Mouse (Mus musculus): ENCODE results near the gene Ren1.

The Ren1 gene

DNA sequence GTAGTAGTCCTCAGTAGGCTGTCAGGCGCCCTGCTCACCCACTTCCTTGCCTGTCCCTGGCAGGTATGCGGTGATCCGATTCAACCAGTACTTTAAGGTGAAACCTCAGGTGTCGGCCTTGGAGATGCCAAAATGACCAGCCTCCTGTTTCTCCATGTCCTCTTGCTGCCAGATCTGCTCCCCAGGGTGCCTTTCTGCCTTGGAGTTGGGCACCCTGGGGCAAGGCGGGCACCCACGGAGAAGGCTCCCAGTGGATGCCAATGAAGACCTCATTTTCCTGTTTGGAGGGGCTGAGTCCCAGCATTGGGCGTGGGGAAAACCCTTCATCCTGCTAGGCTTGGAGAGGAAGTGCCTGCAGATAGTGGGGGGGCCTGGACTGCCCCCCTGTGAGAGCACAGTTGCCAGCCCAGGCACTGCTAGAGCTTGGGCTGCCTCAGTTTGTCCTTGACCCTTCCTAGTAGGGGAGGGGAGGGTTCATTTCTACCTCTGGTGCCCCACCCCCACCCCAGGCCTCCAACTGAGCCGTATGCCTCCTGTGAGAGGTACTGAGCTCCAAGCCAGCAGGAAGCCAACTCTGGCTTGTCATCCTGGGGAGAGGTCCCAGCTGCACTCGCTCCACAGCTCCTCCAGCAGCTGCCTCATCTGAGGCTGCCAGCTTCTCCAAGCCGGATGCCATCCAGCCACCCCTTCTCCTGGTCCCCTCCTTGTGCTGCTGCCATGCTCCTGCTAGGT lies 29.1 kb downstream of the Ren1 start:
- peak; percentile 55 for DNase-seq

DNA sequence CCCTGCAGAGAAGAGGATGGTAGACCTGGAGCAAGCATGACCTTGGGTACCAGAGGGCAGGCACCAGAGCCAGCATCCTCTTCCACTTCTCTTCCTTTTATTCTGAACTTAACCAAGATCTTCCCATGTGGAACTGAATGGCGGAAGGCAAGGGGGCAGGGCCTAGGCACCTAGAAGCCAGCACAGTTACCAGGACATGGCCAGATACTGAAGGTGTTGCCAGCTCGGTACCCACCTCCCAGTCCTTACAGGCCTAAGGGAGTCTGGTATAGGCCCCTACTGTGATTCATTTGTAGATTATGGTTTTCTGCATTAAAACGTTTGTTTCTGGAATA lies 29.6 kb downstream of the Ren1 start:
- no peak for DNase-seq

GRCm38 (mm10) chr1:133380347-133381065 lies 30.2 kb downstream of the Ren1 start:
- peak; percentile 67 for DNase-seq

GRCm38 (mm10) chr1:133382008-133382407 lies 31.7 kb downstream of the Ren1 start:
- peak; percentile 90 for DNase-seq

- DNase-seq = peak; percentile 48
Observed at GRCm38 (mm10) chr1:133382552-133383155, 32.3 kb downstream of the Ren1 start.

DNA sequence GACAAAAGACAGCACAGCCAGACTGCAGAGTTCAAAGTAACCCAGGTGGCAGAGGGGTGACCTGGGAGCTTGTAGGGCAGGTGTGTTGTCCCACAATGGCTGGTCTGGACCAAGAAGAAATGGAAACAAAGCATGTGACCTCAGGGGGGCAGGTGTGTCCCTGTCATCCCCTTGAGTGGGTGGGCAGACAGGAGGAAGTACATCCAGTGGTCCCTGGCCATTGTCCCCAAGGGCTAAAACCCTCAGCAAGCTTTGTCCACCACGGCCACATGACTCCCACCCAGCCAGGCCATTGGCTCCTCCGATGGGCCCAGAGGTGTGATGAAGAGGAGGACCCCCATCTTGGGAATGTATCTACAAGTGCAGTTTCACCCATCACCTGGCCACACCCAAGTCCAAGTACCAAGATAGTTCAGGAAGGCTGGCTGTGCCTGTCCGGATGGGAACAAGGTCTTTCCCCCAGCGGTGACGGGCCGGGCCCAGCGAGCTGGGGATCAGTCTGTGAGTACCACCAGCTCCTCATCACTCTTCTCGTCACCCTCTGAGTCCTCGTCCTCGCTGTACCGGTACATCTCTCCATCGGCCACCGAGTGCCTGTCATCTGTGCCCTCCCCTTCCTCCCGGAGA lies 33.0 kb downstream of the Ren1 start:
- no peak for DNase-seq

GRCm38 (mm10) chr1:133385506-133385905 lies 35.2 kb downstream of the Ren1 start:
- DNase-seq = peak; percentile 86

- DNase-seq = no peak
Observed at GRCm38 (mm10) chr1:133386209-133386608, 35.9 kb downstream of the Ren1 start.

DNA sequence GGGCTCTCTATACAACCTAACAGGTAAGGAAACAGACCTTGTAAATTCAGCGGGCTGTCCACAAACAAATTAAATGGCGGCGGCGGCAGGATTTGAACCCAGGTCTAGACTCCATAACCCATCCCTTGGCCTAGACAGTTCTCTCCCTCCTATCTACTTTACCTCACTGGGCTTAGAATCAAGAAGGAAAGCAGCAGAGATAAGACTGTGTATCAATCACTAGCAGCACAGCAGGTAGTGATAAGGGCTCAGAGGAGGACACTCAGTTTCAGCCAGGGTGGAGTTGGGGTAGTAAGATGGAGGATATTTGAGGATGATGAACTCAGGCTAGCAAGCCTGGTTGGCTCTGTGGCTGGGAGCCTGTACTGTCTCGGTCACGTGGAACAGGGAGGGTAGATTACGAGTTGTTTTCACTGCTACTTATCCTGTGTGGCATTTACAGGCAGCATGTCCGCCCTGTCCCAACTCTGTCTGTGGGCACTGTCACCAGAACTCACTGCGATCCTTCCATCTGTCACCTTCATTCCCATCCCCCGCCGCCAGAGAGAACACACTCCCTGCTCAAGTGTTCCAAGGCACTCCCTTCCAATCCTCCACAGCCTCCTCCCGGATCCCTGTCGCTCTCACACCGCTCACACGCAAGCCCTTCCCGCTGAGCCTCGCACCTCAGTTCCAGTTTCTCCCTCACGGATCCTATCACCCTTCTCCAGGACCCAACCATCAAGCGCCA lies 37.4 kb downstream of the Ren1 start:
- DNase-seq = no peak

DNA sequence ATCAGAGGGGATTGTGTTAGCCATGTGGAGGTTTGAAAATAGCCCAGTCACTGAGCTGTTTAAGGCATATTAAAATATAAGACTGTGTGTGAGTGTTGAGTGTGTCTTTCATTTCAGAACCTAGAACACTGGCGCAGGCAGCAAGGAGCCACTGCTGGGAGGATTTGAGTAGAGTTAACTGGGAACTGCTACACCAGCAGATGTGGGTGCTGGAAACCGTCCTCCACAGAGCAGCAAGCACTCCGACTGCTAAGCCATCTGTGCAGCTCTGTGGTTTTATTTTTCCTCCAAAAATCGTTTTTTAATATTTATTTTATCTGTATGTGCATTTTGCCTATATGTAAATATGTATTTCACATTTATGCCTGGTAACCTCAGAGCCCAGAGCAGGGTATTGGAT lies 44.4 kb downstream of the Ren1 start:
- no peak for DNase-seq

GRCm38 (mm10) chr1:133396693-133397092 lies 46.4 kb downstream of the Ren1 start:
- DNase-seq = no peak

GRCm38 (mm10) chr1:133397094-133397482 lies 46.8 kb downstream of the Ren1 start:
- DNase-seq = no peak

DNA sequence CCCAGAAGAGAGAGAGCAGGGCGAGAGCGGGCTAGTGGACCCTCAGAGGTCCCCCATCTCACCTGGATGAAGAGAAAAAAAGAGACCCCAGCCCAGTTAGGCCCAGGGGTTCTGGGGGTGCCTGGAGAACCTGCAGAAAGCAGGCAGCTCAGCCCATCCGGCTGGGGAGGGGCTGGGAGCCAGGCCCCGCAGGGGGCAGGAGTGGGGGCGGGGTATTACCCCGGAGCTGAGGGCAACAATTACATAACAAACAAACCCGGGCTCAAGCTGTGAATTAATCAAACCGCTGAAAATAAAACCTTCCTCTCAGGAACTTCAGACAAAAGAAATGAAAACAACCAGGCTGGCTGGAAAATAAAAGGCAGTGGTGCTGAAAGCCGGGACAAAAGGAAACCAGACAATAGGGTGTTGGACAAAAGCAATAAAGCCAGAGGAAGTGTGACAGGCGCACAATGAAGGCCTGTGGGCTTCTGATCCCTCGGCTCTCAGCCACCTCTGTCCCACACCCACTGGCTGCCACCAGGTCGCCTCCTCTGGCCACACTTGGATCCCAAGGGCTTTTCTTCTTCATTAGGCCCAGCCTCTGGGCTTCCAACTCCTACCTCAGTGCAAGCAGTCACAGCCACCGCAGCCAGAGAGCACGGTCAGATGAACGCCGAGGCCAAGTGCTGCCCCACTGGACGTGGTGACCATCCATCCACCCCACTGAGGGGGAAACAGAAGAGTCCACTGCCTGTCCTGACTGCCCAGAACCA lies 47.4 kb downstream of the Ren1 start:
- peak; percentile 63 for DNase-seq

DNA sequence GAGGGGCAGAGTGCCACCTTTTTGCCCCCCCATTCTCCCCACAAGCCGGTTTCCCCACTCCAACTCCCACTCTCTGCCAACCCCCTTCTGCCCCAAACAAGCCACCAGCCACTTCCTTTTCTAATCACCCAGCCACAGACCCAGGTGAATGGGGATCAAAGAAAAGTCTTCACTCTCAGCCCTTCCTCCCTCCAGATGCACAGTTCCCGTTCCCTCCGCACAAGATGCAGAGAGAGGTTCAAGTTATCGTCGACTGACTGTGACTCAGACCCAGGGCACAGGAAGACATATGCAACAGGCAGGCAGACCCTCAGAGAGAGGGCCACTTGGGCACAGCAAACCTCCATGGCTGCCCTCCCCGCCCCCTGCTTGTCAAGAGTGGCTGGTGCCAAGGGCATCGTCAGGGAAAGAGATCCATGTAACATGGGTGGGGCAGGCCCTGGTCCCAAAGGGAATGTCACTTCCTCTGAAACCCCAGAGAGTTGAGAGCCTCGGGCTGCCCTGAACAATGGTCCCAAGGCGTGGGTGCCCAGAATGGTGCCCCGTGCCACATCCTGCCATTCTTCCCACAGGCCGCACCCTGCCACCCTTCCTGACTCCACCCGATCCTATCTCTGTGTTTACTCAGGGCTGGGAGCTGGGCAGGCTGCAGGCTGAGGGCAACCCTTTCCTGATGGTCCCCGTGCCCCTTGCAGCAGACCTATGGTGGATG lies 49.9 kb downstream of the Ren1 start:
- no peak for DNase-seq

- DNase-seq = no peak
Observed at GRCm38 (mm10) chr1:133404005-133404404, 53.7 kb downstream of the Ren1 start.

- no peak for DNase-seq
Observed at GRCm38 (mm10) chr1:133406614-133407013, 56.3 kb downstream of the Ren1 start.

DNA sequence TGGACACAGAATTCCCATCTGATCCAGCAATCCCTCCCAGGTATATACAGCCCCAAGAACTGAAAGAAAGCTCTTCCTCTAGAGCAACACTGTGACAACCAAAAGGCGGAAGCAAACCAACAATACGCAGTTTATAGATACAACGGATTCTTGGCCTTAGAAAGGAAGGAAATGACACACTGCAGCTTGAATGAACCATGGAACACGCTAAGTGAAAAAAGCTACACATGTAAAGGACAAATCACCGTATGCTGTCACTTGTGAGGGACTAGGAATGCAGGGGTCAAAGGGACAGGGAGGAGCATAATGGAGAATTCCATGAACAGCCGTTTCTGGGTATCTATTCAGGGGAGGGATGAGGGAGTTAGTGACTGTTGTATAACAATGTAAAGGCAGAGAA lies 57.1 kb downstream of the Ren1 start:
- no peak for DNase-seq

- DNase-seq = no peak
Observed at GRCm38 (mm10) chr1:133408321-133408720, 58.0 kb downstream of the Ren1 start.

DNA sequence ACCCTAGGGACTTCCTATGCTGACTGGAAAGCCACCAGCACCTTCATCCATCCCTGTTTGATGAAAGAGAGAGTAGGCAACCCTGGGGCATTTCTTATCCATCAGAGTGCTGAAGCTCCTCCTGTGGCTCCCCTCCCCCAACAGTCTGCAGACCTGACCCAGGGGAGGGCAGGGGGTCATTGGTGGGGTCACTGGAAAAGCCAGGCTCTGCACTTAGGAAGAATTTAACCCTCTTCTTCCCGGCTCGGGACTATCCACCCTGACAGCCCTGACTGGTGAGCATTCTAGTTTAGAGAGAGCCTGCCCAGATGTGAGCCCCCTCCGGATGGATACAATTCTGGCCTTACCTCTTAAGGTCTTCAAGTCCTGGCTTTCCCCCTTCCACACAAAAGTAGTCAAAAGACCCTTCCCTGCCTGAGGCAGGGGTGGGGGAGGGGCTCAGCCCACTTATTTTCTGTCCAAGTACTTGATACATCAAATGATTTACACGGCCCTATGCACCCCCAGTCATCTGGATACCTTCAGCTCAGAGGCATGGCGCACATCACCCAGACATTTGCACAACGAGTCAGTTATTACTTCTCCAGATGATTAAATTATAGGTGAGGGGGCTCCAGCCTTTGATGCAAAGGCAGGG lies 58.7 kb downstream of the Ren1 start:
- DNase-seq = peak; percentile 37

GRCm38 (mm10) chr1:133409786-133410185 lies 59.5 kb downstream of the Ren1 start:
- peak; percentile 36 for DNase-seq
